Mouse (Mus musculus) hindbrain, embryonic 11.5 days (tissue): ENCODE measurements at regions not wholly inside any gene's neighbourhood (a gene's known extent, or its start where the extent isn't known, plus 50 kb on each side); places are given as distances from the start of the nearest gene placed in this dataset.

Source experiments
- ATAC-seq: fragments of 200-750 bp; cut with Nextera tagmentation; 2 replicates; pipeline ENCODE4 v1.8.0; 2017; ENCODE audit warnings: mild to moderate bottlenecking, moderate TSS enrichment, moderate library complexity; ENCODE audit not compliant: low FRiP score
- DNase-seq: peaks from one replicate; pipeline ENCODE4 v3.0.0-alpha.2; 2015; ENCODE audit warnings: low spot score
- H3K27ac ChIP-seq: fragments of 300-500 bp; sonication (generic); 2 replicates; pipeline ENCODE4 v1.5.1; 2014; ENCODE audit warnings: mild to moderate bottlenecking, low read depth, low read length
- H3K27me3 ChIP-seq: fragments of 300-500 bp; sonication (generic); 2 replicates; pipeline ENCODE4 v1.6.1; 2014; ENCODE audit warnings: mild to moderate bottlenecking, low read length, moderate library complexity, mixed read lengths; ENCODE audit not compliant: control insufficient read depth, insufficient read depth
- H3K36me3 ChIP-seq: fragments of 300-500 bp; sonication (generic); 2 replicates; pipeline ENCODE4 v1.6.1; 2014; ENCODE audit warnings: mild to moderate bottlenecking, low read length, moderate library complexity, mixed read lengths; ENCODE audit not compliant: control insufficient read depth, insufficient read depth
- H3K4me1 ChIP-seq: fragments of 300-500 bp; sonication (generic); replicated peaks from 2 replicates; pipeline ENCODE4 v1.6.1; 2014; ENCODE audit warnings: low read length, mixed read lengths; ENCODE audit not compliant: control insufficient read depth, insufficient read depth
- H3K4me2 ChIP-seq: fragments of 300-500 bp; sonication (generic); replicated peaks from 2 replicates; pipeline ENCODE4 v1.6.1; 2014; ENCODE audit warnings: mild to moderate bottlenecking, low read depth, low read length
- H3K4me3 ChIP-seq: fragments of 300-500 bp; sonication (generic); 2 replicates; pipeline ENCODE4 v1.5.1; 2014; ENCODE audit warnings: low read depth, low read length
- H3K9ac ChIP-seq: fragments of 300-500 bp; sonication (generic); 2 replicates; pipeline ENCODE4 v1.6.1; 2014; ENCODE audit warnings: low read depth, low read length
- H3K9me3 ChIP-seq: fragments of 300-500 bp; sonication (generic); 2 replicates; pipeline ENCODE4 v1.6.1; 2016; ENCODE audit warnings: low read length; ENCODE audit not compliant: control insufficient read depth
- WGBS: fragments of 180-500 bp; shearing (Covaris S2); extraction: QIAGEN DNeasy Blood & Tissue Kit; methylation state at CpG from one replicate; pipeline ENCODE4 v1.1.7; 2014; 5-methylcytosine and 5-hydroxymethylcytosine counted together

GRCm38 (mm10) chr4:98206245-98206970, 176.7 kb downstream of the Tm2d1 start:
- no peak for ATAC-seq
- 54% methylated on average over 6 of the region's 6 CpGs for WGBS

GRCm38 (mm10) chr4:98203129-98203528, 180.0 kb downstream of the Tm2d1 start:
- Histone ChIP-seq H3K4me3 (no peak overlapping the region), H3K36me3 (no peaks in the 10 kb centered on the region), H3K9me3 (no peaks in the 10 kb centered on the region), H3K4me1 (no peaks in the 10 kb centered on the region), H3K9ac (no peak overlapping the region), H3K27me3 (no peaks in the 10 kb centered on the region), H3K4me2 (no peak overlapping the region), H3K27ac (no peak overlapping the region)
- ATAC-seq (no peak), DNase-seq (no peak)
- WGBS, result 88% methylated on average over 3 of the region's 3 CpGs

More at GRCm38 (mm10) chr4:98206245-98206970, 176.7 kb downstream of the Tm2d1 start:
- H3K9ac ChIP-seq, result no peak overlapping the region
- H3K27me3 ChIP-seq, result no peaks in the 10 kb centered on the region
- DNase-seq, result no peak
- no peaks in the 10 kb centered on the region for H3K9me3 ChIP-seq
- no peak overlapping the region for H3K4me3 ChIP-seq
- H3K4me2 ChIP-seq, result no peak overlapping the region
- no peaks in the 10 kb centered on the region for H3K4me1 ChIP-seq
- no peak overlapping the region for H3K27ac ChIP-seq
- no peaks in the 10 kb centered on the region for H3K36me3 ChIP-seq

GRCm38 (mm10) chr4:98202232-98202631, 180.9 kb downstream of the Tm2d1 start:
- ATAC-seq (no peak), DNase-seq (no peak)
- no peaks in the 10 kb centered on the region for H3K27me3 ChIP-seq
- no peak overlapping the region for H3K4me2 ChIP-seq
- no peak overlapping the region for H3K4me3 ChIP-seq
- no peak overlapping the region for H3K27ac ChIP-seq
- H3K4me1 ChIP-seq, result no peaks in the 10 kb centered on the region
- WGBS, result 91% methylated on average over 2 of the region's 2 CpGs
- no peaks in the 10 kb centered on the region for H3K36me3 ChIP-seq
- no peak overlapping the region for H3K9ac ChIP-seq
- H3K9me3 ChIP-seq, result no peaks in the 10 kb centered on the region

DNA sequence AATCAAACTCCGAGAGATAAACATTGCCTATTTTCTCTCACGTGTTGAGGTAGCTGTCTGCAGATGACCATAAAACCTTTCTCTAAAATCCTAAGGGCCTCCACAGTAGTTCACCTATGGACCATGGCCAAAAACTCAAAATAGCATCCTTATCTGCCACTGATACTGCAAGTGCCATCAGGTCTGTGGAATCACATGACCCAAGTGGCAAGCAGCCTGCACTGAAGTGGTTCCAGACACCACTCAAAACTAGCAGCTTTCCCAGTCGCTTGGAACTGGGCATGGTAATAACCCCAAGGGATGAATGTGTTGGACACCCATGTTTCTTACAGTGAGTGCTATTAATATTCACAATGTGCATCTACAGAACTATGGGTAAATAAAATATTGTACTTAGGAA, 182.0 kb downstream of the Tm2d1 start:
- Histone ChIP-seq H3K27ac (no peak overlapping the region), H3K4me2 (no peak overlapping the region), H3K4me1 (no peaks in the 10 kb centered on the region), H3K4me3 (no peak overlapping the region), H3K36me3 (no peaks in the 10 kb centered on the region), H3K9ac (no peak overlapping the region), H3K9me3 (no peaks in the 10 kb centered on the region), H3K27me3 (no peaks in the 10 kb centered on the region)
- 86% methylated on average over 3 of the region's 3 CpGs for WGBS
- DNase-seq (no peak), ATAC-seq (no peak)

DNA sequence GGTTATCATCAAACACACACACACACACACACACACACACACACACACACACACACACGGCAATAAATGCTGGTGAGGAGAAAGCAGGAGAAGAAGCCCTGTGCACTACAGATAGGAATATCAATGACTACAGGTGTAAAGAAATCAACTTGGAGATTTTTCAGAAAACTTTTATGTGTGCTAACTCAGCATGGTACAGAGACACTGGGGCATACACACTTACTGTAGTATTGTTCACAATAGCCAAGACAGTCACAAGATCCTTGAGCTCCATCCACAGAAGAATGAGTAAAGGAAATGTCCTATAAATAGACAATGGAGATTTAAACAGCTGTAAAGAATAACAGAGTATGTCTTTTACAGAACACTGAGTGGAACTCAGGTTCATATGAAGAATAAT, 182.4 kb downstream of the Tm2d1 start:
- WGBS, result 86% methylated on average over 1 of the region's 1 CpGs
- Histone ChIP-seq H3K9ac (no peak overlapping the region), H3K4me2 (no peak overlapping the region), H3K4me1 (no peaks in the 10 kb centered on the region), H3K36me3 (no peaks in the 10 kb centered on the region), H3K9me3 (no peaks in the 10 kb centered on the region), H3K4me3 (no peak overlapping the region), H3K27ac (no peak overlapping the region), H3K27me3 (no peaks in the 10 kb centered on the region)
- ATAC-seq (no peak), DNase-seq (no peak)

DNA sequence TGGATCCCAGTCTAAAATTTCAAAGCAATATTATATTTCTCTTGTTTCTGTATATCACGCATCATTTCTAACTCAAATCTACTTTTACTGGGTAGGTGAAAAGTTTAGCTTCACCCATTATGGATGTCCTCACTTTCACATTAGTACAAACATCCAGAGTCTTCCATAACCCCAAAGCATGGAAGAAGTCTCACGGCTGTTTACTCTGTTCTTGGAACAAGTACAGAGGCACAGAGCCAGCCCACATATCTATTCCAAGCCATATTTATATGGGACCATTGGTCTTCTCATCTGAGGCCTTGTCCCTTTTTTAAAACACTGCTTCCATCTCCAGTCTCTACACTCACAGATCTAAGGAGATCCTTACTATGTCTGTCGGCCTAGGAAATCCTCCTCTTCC, 192.8 kb downstream of the Tm2d1 start:
- no peaks in the 10 kb centered on the region for H3K36me3 ChIP-seq
- no peak overlapping the region for H3K9ac ChIP-seq
- H3K4me2 ChIP-seq, result no peak overlapping the region
- DNase-seq, result no peak
- 93% methylated on average over 3 of the region's 3 CpGs for WGBS
- H3K27ac ChIP-seq, result no peak overlapping the region
- H3K4me1 ChIP-seq, result no peaks in the 10 kb centered on the region
- no peak for ATAC-seq
- no peaks in the 10 kb centered on the region for H3K9me3 ChIP-seq
- no peaks in the 10 kb centered on the region for H3K27me3 ChIP-seq
- H3K4me3 ChIP-seq, result no peak overlapping the region

DNA sequence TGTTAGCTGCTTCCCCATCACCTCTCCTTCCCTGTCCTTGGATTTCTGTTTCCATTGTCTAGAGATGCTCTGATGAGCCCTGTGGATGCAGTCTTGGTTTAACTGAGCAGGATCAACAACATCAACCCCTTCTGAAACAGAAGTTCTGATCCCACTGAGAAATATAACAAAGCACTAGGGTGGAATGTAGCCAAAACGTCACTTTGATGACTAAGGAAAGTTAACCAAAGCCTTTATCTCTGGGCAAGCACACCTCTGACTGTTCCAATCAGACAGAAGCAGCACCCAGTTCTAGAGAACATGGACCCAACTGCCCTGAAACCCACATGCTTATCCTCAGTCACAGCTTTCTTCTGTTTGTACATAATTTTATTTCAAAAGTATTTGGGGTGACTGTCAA, 193.2 kb downstream of the Tm2d1 start:
- Histone ChIP-seq H3K9ac (no peak overlapping the region), H3K36me3 (no peaks in the 10 kb centered on the region), H3K4me3 (no peak overlapping the region), H3K4me2 (no peak overlapping the region), H3K9me3 (no peaks in the 10 kb centered on the region), H3K27me3 (no peaks in the 10 kb centered on the region), H3K27ac (no peak overlapping the region), H3K4me1 (no peaks in the 10 kb centered on the region)
- 70% methylated on average over 1 of the region's 1 CpGs for WGBS
- DNase-seq, result no peak
- no peak for ATAC-seq

DNA sequence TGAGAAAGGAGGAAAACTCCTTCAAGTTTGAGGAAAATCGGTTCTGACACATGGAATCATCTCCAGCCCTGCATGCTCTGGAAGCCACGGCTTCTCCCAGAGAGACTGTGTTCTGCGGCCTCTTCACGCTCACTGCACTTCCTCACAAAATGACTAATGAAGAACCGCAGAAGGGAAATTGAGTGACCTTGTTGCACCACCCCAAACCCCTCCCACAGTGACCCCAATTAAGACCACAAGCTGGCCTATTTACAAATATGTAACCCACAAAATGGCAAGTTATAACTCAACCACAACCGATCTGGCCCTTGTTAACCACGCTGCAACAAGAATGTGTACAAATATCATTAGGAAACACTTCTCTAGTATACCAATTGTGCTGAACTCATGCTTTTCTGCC, 194.2 kb downstream of the Tm2d1 start:
- H3K4me3 ChIP-seq, result no peak overlapping the region
- no peaks in the 10 kb centered on the region for H3K9me3 ChIP-seq
- WGBS, result 79% methylated on average over 7 of the region's 7 CpGs
- H3K27ac ChIP-seq, result no peak overlapping the region
- no peaks in the 10 kb centered on the region for H3K36me3 ChIP-seq
- H3K9ac ChIP-seq, result no peak overlapping the region
- H3K27me3 ChIP-seq, result no peaks in the 10 kb centered on the region
- H3K4me1 ChIP-seq, result no peaks in the 10 kb centered on the region
- DNase-seq, result no peak
- no peak overlapping the region for H3K4me2 ChIP-seq
- no peak for ATAC-seq

DNA sequence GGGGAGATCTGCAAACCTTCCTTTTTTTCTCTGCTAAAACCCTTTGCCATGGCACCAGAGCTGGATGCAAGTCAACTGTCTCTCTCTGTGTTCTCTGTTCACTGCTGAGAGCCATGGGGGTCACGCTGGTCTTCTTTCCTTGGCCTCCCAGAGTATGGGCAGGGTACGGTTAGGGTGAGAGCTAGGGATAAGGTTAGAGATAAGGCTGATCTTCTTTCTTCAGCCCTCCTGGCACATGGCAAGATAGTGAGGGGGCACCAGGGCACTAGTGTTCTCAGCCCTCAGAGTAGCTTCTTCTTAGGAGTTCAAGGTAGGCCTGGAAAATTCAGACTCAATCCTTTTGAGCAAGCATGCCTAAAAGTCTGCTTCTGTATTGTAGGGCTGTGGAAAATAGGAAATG, 196.1 kb downstream of the Tm2d1 start:
- no peak overlapping the region for H3K4me3 ChIP-seq
- no peaks in the 10 kb centered on the region for H3K4me1 ChIP-seq
- H3K4me2 ChIP-seq, result no peak overlapping the region
- no peak overlapping the region for H3K9ac ChIP-seq
- DNase-seq (no peak), ATAC-seq (no peak)
- no peak overlapping the region for H3K27ac ChIP-seq
- no peaks in the 10 kb centered on the region for H3K9me3 ChIP-seq
- 89% methylated on average over 2 of the region's 2 CpGs for WGBS
- H3K27me3 ChIP-seq, result no peaks in the 10 kb centered on the region
- no peaks in the 10 kb centered on the region for H3K36me3 ChIP-seq
